Mouse (Mus musculus) limb, embryonic 15.5 days (tissue): ENCODE data around the gene Epsti1. TPM values are rescaled to one million over a fixed set of nuclear protein-coding genes. Genes with fewer than 3 reads are reported as not detected.
"Not testable (repeated sequence)": the region's sequence is repeated elsewhere in the genome, so short reads cannot be mapped to it uniquely, and the experiment has no call there.

ENCODE experiments used
- ATAC-seq: fragments of 200-750 bp; cut with Nextera tagmentation; 2 replicates; pipeline ENCODE4 v1.8.0; 2017; ENCODE audit warnings: low read depth, moderate TSS enrichment; ENCODE audit not compliant: insufficient number of reproducible peaks, low FRiP score, low TSS enrichment
- H3K27ac ChIP-seq: fragments of 300-500 bp; sonication (generic); 2 replicates; pipeline ENCODE4 v1.5.1; 2015; ENCODE audit warnings: moderate library complexity, mild to moderate bottlenecking, inconsistent platforms
- H3K27me3 ChIP-seq: fragments of 300-500 bp; sonication (generic); 2 replicates; pipeline ENCODE4 v1.6.1; 2015; ENCODE audit warnings: inconsistent platforms
- H3K36me3 ChIP-seq: fragments of 300-500 bp; sonication (generic); 2 replicates; pipeline ENCODE4 v1.6.1; 2015; ENCODE audit warnings: inconsistent platforms
- H3K4me1 ChIP-seq: fragments of 300-500 bp; sonication (generic); 2 replicates; pipeline ENCODE4 v1.6.1; 2015; ENCODE audit warnings: inconsistent platforms
- H3K4me2 ChIP-seq: fragments of 300-500 bp; sonication (generic); 2 replicates; pipeline ENCODE4 v1.6.1; 2015; ENCODE audit warnings: mild to moderate bottlenecking, inconsistent platforms
- H3K4me3 ChIP-seq: fragments of 300-500 bp; sonication (generic); 2 replicates; pipeline ENCODE4 v1.5.1; 2015; ENCODE audit warnings: mild to moderate bottlenecking, inconsistent platforms
- H3K9ac ChIP-seq: fragments of 300-500 bp; sonication (generic); 2 replicates; pipeline ENCODE4 v1.6.1; 2015; ENCODE audit warnings: inconsistent platforms
- H3K9me3 ChIP-seq: fragments of 300-500 bp; sonication (generic); 2 replicates; pipeline ENCODE4 v1.6.1; 2016; ENCODE audit warnings: inconsistent platforms
- WGBS: fragments of 180-500 bp; shearing (Covaris S2); methylation state at CpG from one replicate; pipeline ENCODE4 v1.1.7; 2015; 5-methylcytosine and 5-hydroxymethylcytosine counted together
- polyA plus RNA-seq: library from polyadenylated mRNA; unstranded; fragments of >200 nt; fragmentation: Nextera tagmentation; extraction: Ambion mirVana; gene quantifications from 2 replicates; pipeline ENCODE4 v1.2.1, GENCODE M21; 2015

Epsti1 gene
- polyA plus RNA-seq = 1.2 and 1.4 TPM in 2 replicates

DNA sequence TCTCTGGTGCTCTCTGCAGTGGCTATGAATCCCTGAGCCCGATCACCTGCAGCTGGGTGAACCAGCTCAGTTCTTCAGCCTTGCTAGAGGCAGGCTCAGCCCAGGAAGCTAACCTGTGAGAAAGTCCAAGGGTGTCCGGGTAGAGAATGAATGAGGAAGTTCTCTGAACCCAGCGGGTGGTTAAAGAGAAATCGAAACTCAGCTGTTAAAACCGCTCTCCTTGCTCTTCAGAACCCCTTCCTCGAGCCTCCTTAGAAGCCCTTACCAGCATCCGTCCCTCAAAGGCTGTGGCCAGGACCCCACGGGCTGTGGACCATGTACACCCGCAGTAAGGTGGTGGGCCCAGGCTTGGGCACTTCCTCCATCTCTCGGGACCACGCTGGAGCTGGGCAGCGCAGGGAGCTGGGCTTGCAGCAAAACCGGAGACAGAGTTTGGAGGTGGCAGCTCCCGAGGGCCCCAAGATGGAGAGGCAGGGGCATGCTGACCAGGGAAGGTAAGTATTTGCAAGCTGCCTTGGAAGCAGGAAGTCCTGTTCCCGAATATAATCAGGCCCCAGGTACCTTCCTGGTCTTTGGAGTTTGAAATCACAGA is at the start of gene Epsti1:
Gene Epsti1 (plus strand): TSS at position 69 of the 592 bp plus-strand sequence.
- Histone ChIP-seq H3K36me3 (no peaks in the 10 kb centered on the region), H3K9me3 (no peaks in the 10 kb centered on the region), H3K27me3 (no peaks in the 10 kb centered on the region), H3K9ac (no peak within 1 kb of the TSS), H3K27ac (no peak within 1 kb of the TSS), H3K4me3 (peak within 1 kb of the TSS; percentile 15; the same call in 1 of the 2 replicates), H3K4me1 (0 out of 2 replicates have a peak, but pooled peaks cover 3% of the 10 kb centered on the region), H3K4me2 (no peak within 1 kb of the TSS)
- WGBS = 43% methylated on average over 15 of the region's 15 CpGs
- no peak for ATAC-seq

- H3K4me1 ChIP-seq = no peaks in the 10 kb centered on the region
- no peak overlapping the region for H3K27ac ChIP-seq
- no peak overlapping the region for H3K9ac ChIP-seq
- no peak overlapping the region for H3K4me3 ChIP-seq
- no peak for ATAC-seq
- no peaks in the 10 kb centered on the region for H3K27me3 ChIP-seq
- no peaks in the 10 kb centered on the region for H3K9me3 ChIP-seq
- H3K4me2 ChIP-seq = no peak overlapping the region
- 69% methylated on average over 1 of the region's 1 CpGs for WGBS
- H3K36me3 ChIP-seq = no peaks in the 10 kb centered on the region; the same call in 1 of the 2 replicates
These were observed 44.1 kb upstream of the Epsti1 start for GRCm38 (mm10) chr14:77859894-77860293.

- WGBS = 59% methylated on average over 5 of the region's 5 CpGs
- Histone ChIP-seq H3K27ac (no peak overlapping the region), H3K36me3 (no peaks in the 10 kb centered on the region), H3K4me3 (no peak overlapping the region), H3K9me3 (no peaks in the 10 kb centered on the region), H3K4me1 (no peaks in the 10 kb centered on the region), H3K27me3 (no peaks in the 10 kb centered on the region), H3K4me2 (no peak overlapping the region), H3K9ac (no peak overlapping the region)
- no peak for ATAC-seq
These were observed 43.0 kb upstream of the Epsti1 start for GRCm38 (mm10) chr14:77860841-77861560.

GRCm38 (mm10) chr14:77864051-77864450 is 40.0 kb upstream of the Epsti1 start:
- Histone ChIP-seq H3K4me2 (no peak overlapping the region), H3K27me3 (no peaks in the 10 kb centered on the region), H3K27ac (no peak overlapping the region), H3K9ac (no peak overlapping the region), H3K9me3 (no peaks in the 10 kb centered on the region), H3K4me3 (no peak overlapping the region), H3K36me3 (no peaks in the 10 kb centered on the region), H3K4me1 (no peaks in the 10 kb centered on the region)
- whole genome bisulfite sequencing = 86% methylated on average over 3 of the region's 3 CpGs
- no peak for ATAC-seq

DNA sequence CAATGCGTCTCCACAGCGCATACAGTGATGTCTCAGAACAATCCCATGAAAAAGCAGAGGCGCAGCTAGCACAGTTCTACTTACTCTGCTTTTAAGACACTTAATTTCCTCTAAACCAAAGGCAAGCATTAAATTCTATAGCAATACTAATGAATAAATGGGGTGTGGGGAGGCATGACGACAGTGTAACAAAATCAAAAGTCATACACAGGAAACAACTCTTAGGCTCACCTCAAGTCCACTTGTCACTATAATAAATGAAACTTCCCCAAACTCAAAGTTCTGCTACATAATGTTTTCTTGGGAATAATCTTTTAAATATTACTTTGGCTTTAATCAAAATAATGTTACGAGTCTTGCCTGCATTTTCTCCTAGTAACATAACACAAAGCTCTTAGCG is 39.5 kb upstream of the Epsti1 start:
- no peaks in the 10 kb centered on the region for H3K4me1 ChIP-seq
- WGBS = 86% methylated on average over 6 of the region's 6 CpGs
- no peak for ATAC-seq
- no peak overlapping the region for H3K27ac ChIP-seq
- H3K9me3 ChIP-seq = no peaks in the 10 kb centered on the region
- H3K27me3 ChIP-seq = no peaks in the 10 kb centered on the region
- no peak overlapping the region for H3K4me3 ChIP-seq
- H3K9ac ChIP-seq = no peak overlapping the region
- no peaks in the 10 kb centered on the region for H3K36me3 ChIP-seq
- H3K4me2 ChIP-seq = no peak overlapping the region

GRCm38 (mm10) chr14:77867601-77868000 is 36.4 kb upstream of the Epsti1 start:
- 87% methylated on average over 5 of the region's 5 CpGs for WGBS
- H3K9ac ChIP-seq = no peak overlapping the region
- no peak overlapping the region for H3K27ac ChIP-seq
- no peak overlapping the region for H3K4me2 ChIP-seq
- no peaks in the 10 kb centered on the region for H3K27me3 ChIP-seq
- H3K4me1 ChIP-seq = no peaks in the 10 kb centered on the region
- H3K4me3 ChIP-seq = no peak overlapping the region
- ATAC-seq = no peak
- H3K36me3 ChIP-seq = no peaks in the 10 kb centered on the region
- H3K9me3 ChIP-seq = no peaks in the 10 kb centered on the region

- Histone ChIP-seq H3K27me3 (no peaks in the 10 kb centered on the region), H3K9ac (no peak overlapping the region), H3K4me2 (no peak overlapping the region), H3K9me3 (no peaks in the 10 kb centered on the region), H3K27ac (no peak overlapping the region), H3K4me1 (no peaks in the 10 kb centered on the region), H3K4me3 (no peak overlapping the region), H3K36me3 (no peaks in the 10 kb centered on the region)
- 79% methylated on average over 3 of the region's 3 CpGs for WGBS
- ATAC-seq = no peak
These were observed 33.1 kb upstream of the Epsti1 start for GRCm38 (mm10) chr14:77870926-77871325.

GRCm38 (mm10) chr14:77871380-77871975 is 32.6 kb upstream of the Epsti1 start:
- Histone ChIP-seq H3K4me2 (no peak overlapping the region), H3K9ac (no peak overlapping the region), H3K36me3 (no peaks in the 10 kb centered on the region), H3K4me3 (no peak overlapping the region), H3K27ac (no peak overlapping the region), H3K9me3 (no peaks in the 10 kb centered on the region), H3K4me1 (no peaks in the 10 kb centered on the region), H3K27me3 (no peaks in the 10 kb centered on the region)
- WGBS = 85% methylated on average over 6 of the region's 6 CpGs
- no peak for ATAC-seq

DNA sequence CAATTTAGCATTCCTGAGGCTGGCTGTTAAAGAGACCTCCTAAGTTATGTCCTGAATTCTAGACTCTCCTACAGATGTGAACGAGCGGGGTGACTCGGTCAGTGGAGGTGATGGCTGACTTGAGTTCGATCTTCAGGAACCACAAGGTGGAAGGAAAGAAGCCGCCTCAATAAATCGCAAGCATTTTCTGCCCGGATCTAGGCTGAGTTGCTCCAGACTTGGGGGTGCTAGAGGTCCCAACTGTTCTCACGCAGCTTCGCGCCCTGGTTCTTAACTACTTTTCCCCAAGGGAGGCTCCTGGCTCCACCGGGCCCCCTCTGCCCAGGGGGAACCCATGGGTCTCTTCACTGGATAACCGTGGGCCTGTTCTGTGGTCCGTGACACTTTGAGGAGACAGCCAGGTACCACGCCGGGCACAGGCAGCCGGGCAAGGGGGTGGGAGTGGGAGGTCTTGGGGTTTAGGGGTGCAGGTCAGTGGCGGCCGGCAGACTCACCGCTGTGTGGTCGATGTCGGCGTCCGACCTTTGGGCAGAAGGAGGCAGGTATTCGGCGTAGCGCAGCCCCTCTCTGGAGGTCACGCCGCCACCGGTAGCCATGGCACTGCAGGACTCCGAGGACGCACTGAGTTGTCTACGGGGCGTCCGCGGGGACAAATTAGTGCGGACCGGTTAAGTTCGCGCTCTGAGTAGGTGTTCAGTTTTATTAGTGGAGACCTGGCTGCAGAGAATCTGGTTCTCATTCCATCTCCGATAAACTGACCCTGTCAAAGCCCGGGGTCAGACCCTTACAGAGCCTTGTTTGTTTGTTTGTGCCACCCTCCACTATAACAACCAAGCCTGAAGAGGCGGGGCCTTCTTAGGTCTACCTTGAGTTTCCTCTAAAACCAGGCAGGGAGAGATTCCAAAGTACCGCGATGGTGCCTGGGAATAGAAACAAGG is 29.5 kb upstream of the Epsti1 start, which contains the start of gene Dnajc15:
Gene Dnajc15 (minus strand): TSS at position 822 of the 938 bp plus-strand sequence.
- Histone ChIP-seq H3K36me3 (no peaks in the 10 kb centered on the region), H3K27ac (peak within 1 kb of the TSS; percentile 38; the same call in 1 of the 2 replicates), H3K4me3 (peak within 1 kb of the TSS; percentile 79), H3K9me3 (no peaks in the 10 kb centered on the region), H3K27me3 (no peaks in the 10 kb centered on the region), H3K4me2 (peak within 1 kb of the TSS; percentile 74), H3K4me1 (no peaks in the 10 kb centered on the region), H3K9ac (peak within 1 kb of the TSS; percentile 65)
- 2% methylated on average over 44 of the region's 44 CpGs for WGBS
- peak; percentile 55 for ATAC-seq

GRCm38 (mm10) chr14:77876199-77876598 is 27.8 kb upstream of the Epsti1 start:
- Histone ChIP-seq H3K27me3 (no peaks in the 10 kb centered on the region), H3K9me3 (no peaks in the 10 kb centered on the region), H3K4me1 (no peaks in the 10 kb centered on the region), H3K36me3 (no peaks in the 10 kb centered on the region), H3K27ac (no peak overlapping the region), H3K9ac (no peak overlapping the region), H3K4me2 (no peak overlapping the region), H3K4me3 (no peak overlapping the region)
- WGBS = 50% methylated on average over 1 of the region's 1 CpGs
- no peak for ATAC-seq

- 66% methylated on average over 2 of the region's 2 CpGs for WGBS
- H3K27me3 ChIP-seq, H3K9ac ChIP-seq, ATAC-seq, H3K36me3 ChIP-seq, H3K9me3 ChIP-seq, H3K27ac ChIP-seq, H3K4me1 ChIP-seq, H3K4me2 ChIP-seq, H3K4me3 ChIP-seq: not testable (repeated sequence)
These were observed 26.2 kb upstream of the Epsti1 start for GRCm38 (mm10) chr14:77877876-77878275.
